Mouse (Mus musculus): Measurements from ENCODE around the gene Hagh. TPM values are rescaled to one million over a fixed set of nuclear protein-coding genes. Genes with fewer than 3 reads are reported as not detected.

The Hagh gene
- total RNA-seq, 2 experiments from 2014 or later, result 75.8 to 90.9 TPM

GRCm38 (mm10) chr17:24878531-24878930 lies 38.6 kb downstream of the Hagh start:
- Histone ChIP-seq H3K4me3 (peak overlapping the region; percentile 52), H3K27ac (peak overlapping the region; percentile 92)
- intact Hi-C loops (cut with DNase I), result no loop called here
- TF ChIP-seq CTCF (IDR thresholded peaks at IDR 0.05), result no peak
- DNase-seq, result no peak

- TF ChIP-seq CTCF (IDR thresholded peaks at IDR 0.05), result peak; percentile 65
- DNase-seq, result peak; percentile 78
- intact Hi-C loops (cut with DNase I), result loop anchor here (5.0 kb wide), 1 partner anchor 135 kb away; no protein-coding TSS in a partner anchor
- H3K4me3 ChIP-seq, result peak overlapping the region; percentile 25
- H3K27ac ChIP-seq, result peak overlapping the region; percentile 80
Observed at GRCm38 (mm10) chr17:24881738-24882440, 41.9 kb downstream of the Hagh start.

- TF ChIP-seq CTCF (IDR thresholded peaks at IDR 0.05), result no peak
- intact Hi-C loops (cut with DNase I), result loop anchor here (5.0 kb wide), 1 partner anchor 137 kb away; no protein-coding TSS in a partner anchor
- no peak overlapping the region for H3K27ac ChIP-seq
- H3K4me3 ChIP-seq, result no peak overlapping the region
- DNase-seq, result no peak
Observed at GRCm38 (mm10) chr17:24884391-24884790, 44.4 kb downstream of the Hagh start.

DNA sequence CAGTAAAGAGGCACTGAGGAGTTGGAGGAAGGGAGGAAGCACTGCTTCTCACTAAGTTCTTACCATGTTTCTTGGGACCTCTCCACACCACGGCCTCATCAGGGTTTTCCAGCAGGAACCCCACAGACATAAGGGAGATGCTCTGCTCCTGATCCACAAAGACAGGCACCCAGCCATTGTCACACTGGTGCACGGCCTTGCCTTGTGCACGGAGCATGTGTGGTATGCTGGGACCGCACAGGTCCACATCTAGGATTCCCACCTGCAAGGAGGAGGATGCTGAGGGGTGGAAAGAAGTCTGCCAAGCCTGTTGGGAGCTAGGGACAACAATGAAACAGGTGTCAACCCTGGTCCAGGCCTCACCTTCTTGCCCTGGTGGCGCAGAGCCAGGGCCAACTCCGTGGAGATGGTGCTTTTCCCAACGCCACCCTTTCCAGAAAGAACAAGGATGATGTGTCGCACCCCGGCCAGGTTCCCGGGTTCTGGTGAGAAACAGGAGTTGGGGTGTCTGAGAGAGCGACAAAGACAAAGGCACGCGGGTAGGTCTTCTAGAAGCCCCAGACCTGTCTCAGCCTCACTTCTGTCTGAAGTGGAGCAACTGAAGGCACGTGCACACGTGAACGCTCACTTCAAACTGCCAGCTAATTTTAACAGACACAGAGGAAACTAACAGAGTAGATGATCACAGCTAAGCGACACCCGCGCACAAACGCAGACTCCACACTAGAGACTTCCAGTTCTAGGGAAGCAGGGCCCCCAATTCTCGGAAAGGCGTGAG lies 45.6 kb downstream of the Hagh start:
- Histone ChIP-seq H3K4me3 (peak overlapping the region; percentile 92), H3K27ac (peak overlapping the region; percentile 87)
- TF ChIP-seq CTCF (IDR thresholded peaks at IDR 0.05), result no peak
- no peak for DNase-seq
- intact Hi-C loops (cut with DNase I), result loop anchor here (5.0 kb wide), 1 partner anchor 33 kb away; the partner anchor contains the start of gene Fahd1

DNA sequence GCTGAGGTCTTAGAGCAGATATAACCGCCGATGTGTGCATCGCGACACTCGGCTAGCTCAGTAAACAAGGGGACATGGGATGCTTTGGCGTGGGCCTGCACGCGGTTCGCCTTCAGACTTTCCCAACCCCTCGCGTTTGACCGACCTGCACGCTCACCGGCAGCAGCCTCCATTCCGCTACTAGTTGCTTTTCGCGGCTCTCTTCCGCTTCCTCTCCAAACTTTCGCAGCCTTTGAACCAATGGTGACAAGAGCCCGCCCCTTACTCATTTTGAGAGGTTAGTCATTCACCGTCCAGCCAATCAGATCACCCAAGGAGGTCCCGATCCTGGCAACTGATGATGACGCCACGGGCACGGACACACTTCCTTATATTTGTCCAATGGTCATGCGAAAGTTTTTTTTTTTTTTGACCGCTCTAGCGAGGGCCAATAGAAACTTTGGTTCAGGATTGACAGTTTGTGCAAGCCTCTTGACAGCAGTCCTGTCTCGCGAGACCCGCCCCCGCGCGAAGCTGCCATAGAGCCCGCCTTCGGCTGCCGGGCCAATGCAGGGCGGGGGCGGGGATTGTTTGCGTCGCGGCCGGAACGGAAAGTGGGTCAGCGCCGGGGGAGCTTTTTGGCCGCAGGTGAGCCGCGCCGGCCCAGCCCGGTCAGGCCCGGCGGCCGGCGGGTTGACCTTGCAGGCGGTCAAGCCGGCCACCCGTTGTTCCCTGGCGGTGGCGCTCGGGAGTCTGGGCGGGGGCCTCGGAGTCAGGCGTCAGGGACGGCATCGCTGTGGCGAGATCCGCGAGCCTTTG lies 46.4 kb downstream of the Hagh start, which contains the start of the genes Nubp2 and Spsb3:
Gene Nubp2 (minus strand): TSS at position 216 of the 798 bp plus-strand sequence.
Gene Spsb3 (plus strand): TSS at position 510 of the 798 bp plus-strand sequence.
- intact Hi-C loops (cut with DNase I), result loop anchor here (5.0 kb wide), 1 partner anchor 34 kb away; the partner anchor contains the start of gene Fahd1
- DNase-seq, result peak; percentile 100
- Histone ChIP-seq H3K4me3 (peak within 1 kb of the TSS; percentile 92), H3K27ac (peak within 1 kb of the TSS; percentile 99)
- TF ChIP-seq CTCF (IDR thresholded peaks at IDR 0.05), result peak; percentile 52

DNA sequence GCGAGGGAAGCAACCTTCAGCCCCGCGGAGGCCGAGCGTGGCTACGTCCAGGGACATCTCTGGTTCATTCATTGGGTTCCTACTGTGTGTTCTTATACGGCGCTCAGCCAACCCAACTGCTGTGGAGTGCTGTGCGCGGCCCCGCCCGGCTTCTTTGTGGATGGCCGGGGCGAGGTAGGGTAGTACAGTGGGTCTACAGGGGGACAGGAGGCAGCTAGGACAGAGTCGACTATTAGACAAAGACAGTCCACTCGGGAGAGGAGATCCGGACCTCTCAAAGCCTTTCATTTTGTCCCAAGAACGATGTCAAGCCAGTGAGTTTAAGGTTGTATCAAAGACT lies 47.0 kb downstream of the Hagh start:
- peak overlapping the region; percentile 78 for H3K4me3 ChIP-seq
- no peak for DNase-seq
- intact Hi-C loops (cut with DNase I), result loop anchor here (5.0 kb wide), 1 partner anchor 35 kb away; the partner anchor contains the start of gene Fahd1
- no peak for TF ChIP-seq CTCF (IDR thresholded peaks at IDR 0.05)
- H3K27ac ChIP-seq, result peak overlapping the region; percentile 99

- intact Hi-C loops (cut with DNase I), result loop anchor here (5.0 kb wide), 1 partner anchor 35 kb away; the partner anchor contains the start of gene Fahd1
- no peak for TF ChIP-seq CTCF (IDR thresholded peaks at IDR 0.05)
- no peak for DNase-seq
- peak overlapping the region; percentile 78 for H3K4me3 ChIP-seq
- peak overlapping the region; percentile 99 for H3K27ac ChIP-seq
Observed at GRCm38 (mm10) chr17:24887291-24888080, 47.5 kb downstream of the Hagh start.

DNA sequence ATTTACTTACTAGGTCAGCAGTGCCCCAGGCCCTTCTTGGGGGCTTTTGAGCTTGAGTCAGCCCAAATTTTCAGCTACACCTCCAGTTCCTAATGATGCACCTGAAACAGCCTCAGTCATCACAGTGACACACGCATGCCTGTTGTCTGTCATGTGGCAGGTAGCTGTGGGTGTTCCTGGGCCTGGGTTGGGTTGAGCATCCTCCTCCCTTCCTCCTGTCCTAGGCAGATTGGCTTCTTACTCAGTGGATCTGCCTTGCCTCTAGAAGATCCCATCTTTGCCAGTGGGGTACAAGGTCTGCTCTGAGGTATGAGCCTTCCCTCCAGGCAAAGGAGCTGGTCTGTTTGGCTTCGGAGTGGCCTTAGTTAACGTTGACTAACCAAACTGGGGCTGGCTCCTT lies 48.9 kb downstream of the Hagh start:
- Histone ChIP-seq H3K27ac (0 out of 2 replicates have a peak overlapping the region, but pooled peaks have one; percentile 5), H3K4me3 (no peak overlapping the region)
- no peak for DNase-seq
- no peak for TF ChIP-seq CTCF (IDR thresholded peaks at IDR 0.05)
- intact Hi-C loops (cut with DNase I), result loop anchor here (5.0 kb wide), 1 partner anchor 37 kb away; the partner anchor contains the start of gene Fahd1

DNA sequence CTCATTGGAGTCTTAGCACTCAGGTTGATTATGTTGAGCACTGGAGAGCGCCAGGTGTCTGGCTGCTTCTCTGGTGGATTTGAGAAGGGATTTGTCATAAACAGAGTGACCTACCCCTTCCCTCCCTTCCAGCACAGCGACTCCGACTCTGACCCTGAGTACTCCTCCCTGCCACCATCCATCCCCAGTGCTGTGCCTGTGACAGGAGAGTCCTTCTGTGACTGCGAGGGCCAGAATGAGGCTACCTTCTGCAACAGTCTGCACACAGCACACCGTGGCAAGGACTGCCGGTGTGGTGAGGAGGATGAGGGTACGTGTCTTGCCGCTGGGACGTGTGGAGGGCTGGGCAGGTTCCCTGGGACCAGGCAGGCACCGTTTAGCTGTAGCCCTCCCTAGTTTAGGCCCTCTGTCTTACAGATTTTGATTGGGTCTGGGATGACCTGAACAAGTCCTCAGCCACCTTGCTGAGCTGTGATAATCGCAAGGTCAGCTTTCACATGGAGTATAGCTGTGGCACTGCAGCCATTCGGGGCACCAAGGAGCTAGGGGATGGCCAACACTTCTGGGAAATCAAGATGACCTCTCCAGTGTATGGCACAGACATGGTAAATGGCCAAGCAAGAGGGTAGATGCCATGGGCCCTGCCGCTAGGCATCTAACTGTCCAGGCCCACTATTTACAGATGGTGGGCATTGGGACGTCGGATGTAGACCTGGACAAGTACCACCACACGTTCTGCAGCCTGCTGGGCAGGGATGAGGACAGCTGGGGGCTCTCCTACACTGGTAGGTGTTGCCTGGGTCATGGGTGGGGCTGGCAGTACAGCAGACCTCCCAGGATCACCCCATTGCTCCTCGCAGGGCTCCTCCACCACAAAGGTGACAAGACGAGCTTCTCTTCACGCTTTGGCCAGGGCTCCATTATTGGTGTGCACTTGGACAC lies 50.5 kb downstream of the Hagh start:
- no peak overlapping the region for H3K27ac ChIP-seq
- intact Hi-C loops (cut with DNase I), result no loop called here
- no peak for TF ChIP-seq CTCF (IDR thresholded peaks at IDR 0.05)
- H3K4me3 ChIP-seq, result no peak overlapping the region
- DNase-seq, result no peak

GRCm38 (mm10) chr17:24891321-24891720 lies 51.4 kb downstream of the Hagh start:
- intact Hi-C loops (cut with DNase I), result no loop called here
- Histone ChIP-seq H3K4me3 (no peak overlapping the region), H3K27ac (0 out of 2 replicates have a peak overlapping the region, but pooled peaks have one; percentile 2)
- no peak for TF ChIP-seq CTCF (IDR thresholded peaks at IDR 0.05)
- DNase-seq, result no peak

All from gastrocnemius, adult 2 months (tissue).